Mouse (Mus musculus) C2C12 (cell line): ENCODE measurements around the gene Scamp5.

Experiments used
- CTCF ChIP-seq: IDR thresholded peaks from one replicate; pipeline ENCODE4 v1.5.1; 2011; ENCODE audit not compliant: control insufficient read depth, insufficient read depth, insufficient read length
- MAX ChIP-seq: IDR thresholded peaks from one replicate; pipeline ENCODE4 v1.6.1; 2011; ENCODE audit warnings: mild to moderate bottlenecking, control low read depth
- MYOD1 ChIP-seq: IDR thresholded peaks from one replicate; pipeline ENCODE4 v1.6.1; 2011; ENCODE audit warnings: low read depth; ENCODE audit not compliant: control insufficient read depth, insufficient read length
- MYOG ChIP-seq: IDR thresholded peaks from one replicate; pipeline ENCODE4 v1.6.1; 2011; ENCODE audit not compliant: control insufficient read depth, insufficient read length; ENCODE audit errors: extremely low read depth

- TF ChIP-seq MYOG (no peak), MAX (no peak), CTCF (no peak), MYOD1 (no peak)
Measured at GRCm38 (mm10) chr9:57498536-57498935, 30.7 kb upstream of the Scamp5 start.
